Mouse (Mus musculus) forebrain, postnatal 0 days (tissue): ENCODE data around the gene Tns1. TPM values are rescaled to one million over a fixed set of nuclear protein-coding genes. Genes with fewer than 3 reads are reported as not detected.
A peak's percentile ranks its signal among the peaks of the same experiment; 100 is the strongest.

ENCODE experiments used
- ATAC-seq: fragments of 200-750 bp; cut with Nextera tagmentation; 2 replicates; pipeline ENCODE4 v1.8.0; 2017; ENCODE audit warnings: mild to moderate bottlenecking, moderate library complexity
- DNase-seq: peaks from one replicate; pipeline ENCODE4 v3.0.0-alpha.2; 2015
- H3K27ac ChIP-seq: fragments of 300-500 bp; sonication (generic); 2 replicates; pipeline ENCODE4 v1.5.1; 2014; ENCODE audit warnings: low read depth, mild to moderate bottlenecking, antibody characterized with exemption, low read length, moderate library complexity, mixed read lengths
- H3K27me3 ChIP-seq: fragments of 300-500 bp; sonication (generic); 2 replicates; pipeline ENCODE4 v1.6.1; 2014; ENCODE audit warnings: mild to moderate bottlenecking, low read length, mixed read lengths; ENCODE audit not compliant: insufficient read depth
- H3K36me3 ChIP-seq: fragments of 300-500 bp; sonication (generic); 2 replicates; pipeline ENCODE4 v1.6.1; 2014; ENCODE audit warnings: mild to moderate bottlenecking, moderate library complexity; ENCODE audit not compliant: insufficient read depth
- H3K4me1 ChIP-seq: fragments of 300-500 bp; sonication (generic); 2 replicates; pipeline ENCODE4 v1.6.1; 2014; ENCODE audit warnings: antibody characterized with exemption; ENCODE audit not compliant: insufficient read depth
- H3K4me2 ChIP-seq: fragments of 300-500 bp; sonication (generic); 2 replicates; pipeline ENCODE4 v1.6.1; 2014; ENCODE audit warnings: low read depth, mild to moderate bottlenecking, moderate library complexity
- H3K4me3 ChIP-seq: fragments of 300-500 bp; sonication (generic); 2 replicates; pipeline ENCODE4 v1.5.1; 2014; ENCODE audit warnings: low read depth, low read length, mixed read lengths
- H3K9ac ChIP-seq: fragments of 300-500 bp; sonication (generic); 2 replicates; pipeline ENCODE4 v1.6.1; 2014; ENCODE audit warnings: mild to moderate bottlenecking
- H3K9me3 ChIP-seq: fragments of 300-500 bp; sonication (generic); 2 replicates; pipeline ENCODE4 v1.6.1; 2016; ENCODE audit warnings: low read length
- CTCF ChIP-seq: sonication (generic); IDR thresholded peaks from 2 replicates; pipeline ENCODE4 v1.5.1; 2016; ENCODE audit warnings: antibody characterized with exemption, control low read depth, low read depth
- WGBS: fragments of 180-500 bp; shearing (Covaris S2); extraction: QIAGEN DNeasy Blood & Tissue Kit; methylation state at CpG from one replicate; pipeline ENCODE4 v1.1.7; 2014; 5-methylcytosine and 5-hydroxymethylcytosine counted together
- polyA plus RNA-seq: library from polyadenylated mRNA; unstranded; fragments of >200 nt; fragmentation: Nextera tagmentation; extraction: Ambion mirVana; gene quantifications from 2 replicates; pipeline ENCODE4 v1.2.1, GENCODE M21; 2015
- total RNA-seq: library from RNA; depleted of rRNA; stranded (reverse); fragments of >200 nt; gene quantifications from 2 replicates; pipeline ENCODE4 v1.2.3, GENCODE M21; 2014

Gene Tns1
- total and polyA plus RNA-seq, 2 experiments from 2014 or later, result 7.0 to 21.8 TPM

DNA sequence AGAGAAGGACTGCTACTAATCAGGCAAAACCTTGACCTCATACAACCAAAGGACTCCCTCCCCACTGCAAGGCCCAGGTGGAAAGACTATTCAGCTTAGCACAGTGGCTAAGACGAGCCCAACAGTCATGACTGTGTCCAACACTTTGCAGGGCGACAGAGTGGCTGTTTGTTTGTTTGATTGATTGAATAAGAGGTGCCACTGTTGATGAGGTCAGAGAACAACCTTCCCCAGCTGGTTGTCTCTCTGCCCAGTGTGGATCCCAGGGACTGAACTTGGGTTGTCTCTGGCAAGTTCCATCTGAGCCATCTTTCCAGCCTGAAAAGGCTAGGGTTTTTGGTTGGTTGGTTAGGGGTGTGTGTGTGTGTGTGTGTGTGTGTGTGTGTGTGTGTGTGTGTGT lies 14.6 kb downstream of the Tns1 start:
- Histone ChIP-seq H3K4me3 (no peak overlapping the region), H3K4me2 (no peak overlapping the region), H3K27me3 (no peaks in the 10 kb centered on the region), H3K9ac (no peak overlapping the region), H3K4me1 (peaks cover 12% of the 10 kb centered on the region; the same call in 1 of the 2 replicates), H3K9me3 (no peaks in the 10 kb centered on the region), H3K36me3 (no peaks in the 10 kb centered on the region), H3K27ac (no peak overlapping the region)
- ATAC-seq (no peak), DNase-seq (no peak)
- no peak for TF ChIP-seq CTCF
- 46% methylated on average over 2 of the region's 2 CpGs for WGBS

DNA sequence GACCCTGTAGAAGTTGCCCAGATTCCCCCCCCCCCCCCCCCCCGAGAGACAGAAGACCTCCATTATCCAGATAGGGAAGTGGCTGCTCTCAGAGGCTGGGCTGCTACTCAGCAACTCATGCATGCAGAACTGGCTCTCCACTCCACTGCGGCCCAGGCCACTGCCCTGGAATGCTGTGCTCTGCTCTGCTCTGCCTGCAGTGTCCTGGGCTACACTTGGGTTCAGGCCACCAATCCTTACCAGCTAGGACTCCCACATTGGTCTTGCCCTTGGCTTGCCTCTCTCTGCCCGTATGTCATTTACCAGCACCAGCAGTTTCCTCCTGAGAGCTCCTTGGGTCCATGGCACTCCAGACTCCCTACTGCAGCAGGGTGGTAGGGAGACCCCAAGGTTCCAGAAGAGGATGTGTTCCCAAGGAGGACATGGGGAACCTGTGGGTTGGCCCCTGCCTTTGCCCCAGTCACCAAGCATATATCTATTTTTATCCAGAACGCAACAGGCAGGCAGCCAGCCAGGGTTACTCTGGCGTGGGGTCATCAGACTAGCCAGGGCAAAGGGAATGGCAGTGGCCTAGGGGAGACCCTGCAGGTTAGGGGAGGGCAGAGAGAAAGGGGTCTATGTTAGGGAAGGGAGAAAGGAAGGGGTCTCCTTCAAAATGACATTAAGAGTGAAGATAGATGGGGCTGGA lies 16.2 kb downstream of the Tns1 start:
- peaks cover 12% of the 10 kb centered on the region; the same call in 1 of the 2 replicates for H3K4me1 ChIP-seq
- WGBS, result 79% methylated on average over 4 of the region's 5 CpGs
- H3K27me3 ChIP-seq, result no peaks in the 10 kb centered on the region
- H3K9ac ChIP-seq, result no peak overlapping the region
- H3K9me3 ChIP-seq, result no peaks in the 10 kb centered on the region
- no peaks in the 10 kb centered on the region for H3K36me3 ChIP-seq
- ATAC-seq, result no peak
- no peak overlapping the region for H3K27ac ChIP-seq
- H3K4me2 ChIP-seq, result no peak overlapping the region
- no peak overlapping the region for H3K4me3 ChIP-seq
- TF ChIP-seq CTCF, result no peak
- DNase-seq, result no peak

DNA sequence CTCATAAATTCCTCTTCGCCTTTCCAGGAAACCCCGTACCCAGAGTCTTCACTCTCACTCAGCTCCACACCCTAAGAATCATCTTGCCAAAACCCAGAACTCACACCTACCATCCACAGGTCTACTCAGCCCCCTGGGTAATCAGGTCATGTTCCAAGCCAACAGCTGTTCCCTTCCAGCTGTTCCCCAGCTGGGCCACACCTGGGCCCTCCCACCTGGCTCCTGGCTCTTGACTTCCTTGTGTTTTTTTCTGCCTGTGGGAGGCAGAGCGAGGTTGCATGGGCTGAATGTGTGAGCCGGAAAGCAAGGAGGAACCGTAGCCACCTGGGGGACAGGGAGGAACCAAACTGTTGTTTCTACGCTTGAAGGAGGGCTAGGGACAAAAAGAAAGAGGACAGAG lies 18.0 kb downstream of the Tns1 start:
- no peak for ATAC-seq
- no peak overlapping the region for H3K4me3 ChIP-seq
- no peak for TF ChIP-seq CTCF
- no peaks in the 10 kb centered on the region for H3K9me3 ChIP-seq
- no peak for DNase-seq
- H3K36me3 ChIP-seq, result no peaks in the 10 kb centered on the region
- WGBS, result 81% methylated on average over 6 of the region's 6 CpGs
- no peaks in the 10 kb centered on the region for H3K27me3 ChIP-seq
- H3K27ac ChIP-seq, result no peak overlapping the region
- H3K4me2 ChIP-seq, result no peak overlapping the region
- no peak overlapping the region for H3K9ac ChIP-seq
- H3K4me1 ChIP-seq, result peaks cover 4% of the 10 kb centered on the region; the same call in 1 of the 2 replicates

DNA sequence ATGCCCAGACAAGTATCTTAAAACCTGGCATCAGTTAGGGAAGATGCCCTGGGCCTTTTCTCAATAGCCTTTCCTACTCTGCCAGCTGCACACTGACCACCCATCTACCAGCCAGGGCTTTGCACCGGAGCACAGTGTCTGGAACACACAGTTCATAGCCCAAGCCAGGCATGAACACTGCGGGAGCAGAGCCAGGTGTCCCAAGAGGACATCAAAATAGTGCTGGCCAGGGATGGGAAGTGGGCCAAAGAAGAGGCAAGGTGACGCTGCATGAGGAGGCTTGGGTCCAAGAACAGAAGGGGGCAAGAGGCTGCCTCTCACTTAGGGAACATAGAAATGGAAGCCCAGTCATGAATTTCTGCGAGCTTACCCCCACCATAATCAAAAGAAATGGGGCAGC lies 18.6 kb downstream of the Tns1 start:
- Histone ChIP-seq H3K27me3 (no peaks in the 10 kb centered on the region), H3K9ac (no peak overlapping the region), H3K36me3 (no peaks in the 10 kb centered on the region), H3K9me3 (no peaks in the 10 kb centered on the region), H3K4me1 (no peaks in the 10 kb centered on the region), H3K4me3 (no peak overlapping the region), H3K27ac (no peak overlapping the region), H3K4me2 (no peak overlapping the region)
- 64% methylated on average over 4 of the region's 4 CpGs for WGBS
- no peak for ATAC-seq
- TF ChIP-seq CTCF, result no peak
- DNase-seq, result no peak

DNA sequence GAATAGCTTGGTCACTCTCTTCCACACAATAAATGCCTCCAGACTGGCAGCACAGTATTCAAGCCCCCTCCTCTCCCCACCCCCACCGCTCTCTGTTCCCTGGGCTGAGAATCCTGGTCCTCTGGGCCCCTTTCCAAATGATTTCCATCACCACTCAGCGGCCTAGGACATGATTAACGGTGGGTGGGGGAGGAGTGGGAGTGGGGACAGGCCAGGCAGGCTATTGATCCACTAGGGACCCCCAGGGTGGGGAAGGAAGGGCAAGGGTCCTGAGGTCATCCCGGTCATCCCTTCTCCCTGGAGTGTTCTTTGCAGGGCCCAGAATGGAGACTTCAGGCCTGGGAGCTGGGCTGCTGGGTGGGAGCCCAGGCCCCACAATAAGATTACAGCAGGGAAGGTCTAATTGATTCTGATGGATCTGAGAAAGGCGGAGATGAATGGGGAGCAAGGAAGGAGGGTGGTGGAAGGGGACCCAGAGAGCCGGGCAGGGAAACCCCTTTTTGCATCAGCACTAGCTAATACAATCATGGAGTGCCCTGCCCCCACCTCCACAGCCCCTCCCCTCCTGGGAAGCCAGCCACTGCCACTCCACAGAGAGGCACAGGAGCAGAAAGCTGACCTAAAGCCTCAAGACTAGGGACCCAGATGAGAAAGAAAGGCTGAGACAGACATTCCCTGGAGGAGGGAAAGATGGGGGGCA lies 20.4 kb downstream of the Tns1 start:
- Histone ChIP-seq H3K27me3 (no peaks in the 10 kb centered on the region), H3K4me2 (no peak overlapping the region), H3K4me1 (no peaks in the 10 kb centered on the region), H3K36me3 (no peaks in the 10 kb centered on the region), H3K9ac (0 out of 2 replicates have a peak overlapping the region, but pooled peaks have one; percentile 0), H3K4me3 (no peak overlapping the region), H3K9me3 (no peaks in the 10 kb centered on the region), H3K27ac (peak overlapping the region; percentile 40)
- 11% methylated on average over 6 of the region's 6 CpGs for WGBS
- peak; percentile 85 for ATAC-seq
- DNase-seq, result peak; percentile 69
- no peak for TF ChIP-seq CTCF

DNA sequence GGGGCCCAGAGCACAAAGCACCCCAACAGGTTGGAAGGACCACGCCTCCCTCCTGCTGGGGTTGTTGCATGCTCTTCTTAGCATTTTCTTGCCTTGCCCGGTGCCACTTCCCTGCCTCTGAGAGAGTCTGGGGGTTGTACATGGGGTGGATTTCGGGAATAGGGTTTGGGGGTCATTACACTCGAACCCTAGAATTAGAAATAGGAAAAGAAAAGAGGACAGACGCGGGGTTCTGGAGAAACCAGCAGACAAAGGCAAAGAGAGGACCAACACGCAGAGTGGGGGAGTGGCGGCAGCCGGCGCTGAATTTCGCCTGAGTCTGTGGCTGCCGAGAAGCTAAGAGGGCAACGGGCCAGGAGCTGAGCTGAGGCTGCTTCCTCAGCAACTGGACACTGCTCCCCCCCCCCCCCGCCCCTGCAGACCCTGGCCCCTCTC lies 25.2 kb downstream of the Tns1 start:
- WGBS, result under 1% methylated on average over 13 of the region's 14 CpGs
- Histone ChIP-seq H3K4me2 (peak overlapping the region; percentile 97), H3K36me3 (no peaks in the 10 kb centered on the region), H3K9ac (peak overlapping the region; percentile 72), H3K4me3 (peak overlapping the region; percentile 56), H3K27ac (peak overlapping the region; percentile 66; the same call in 1 of the 2 replicates), H3K4me1 (0 out of 2 replicates have a peak, but pooled peaks cover 3% of the 10 kb centered on the region), H3K27me3 (no peaks in the 10 kb centered on the region), H3K9me3 (no peaks in the 10 kb centered on the region)
- peak; percentile 27; the same call in 1 of the 2 replicates for ATAC-seq
- TF ChIP-seq CTCF, result no peak
- peak; percentile 66 for DNase-seq
